Mouse (Mus musculus): ENCODE results near the gene Prdm10.

Prdm10 gene

DNA sequence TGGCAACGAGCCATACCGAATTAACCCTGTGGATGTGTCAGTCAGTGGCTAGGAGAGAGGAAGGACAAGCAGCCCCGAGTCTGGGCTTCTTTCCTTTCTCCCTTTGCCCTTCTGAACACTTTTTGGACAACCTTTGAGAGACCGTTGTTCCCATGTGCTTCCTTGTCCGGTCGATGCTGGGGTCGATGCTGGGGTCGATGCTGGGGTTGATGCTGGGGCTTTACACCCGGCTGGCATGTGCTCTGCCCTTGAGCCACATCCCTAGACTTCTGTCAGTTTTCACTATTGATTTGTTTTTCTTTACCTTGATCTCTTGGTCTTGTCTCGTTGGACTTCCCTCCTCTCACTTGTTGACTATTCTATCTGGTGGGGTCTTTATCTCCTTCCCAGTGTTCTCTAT is 73.2 kb downstream of the Prdm10 start:
- DNase-seq (ENCODE audit: extremely low spot score, low spot score) = no peak

DNA sequence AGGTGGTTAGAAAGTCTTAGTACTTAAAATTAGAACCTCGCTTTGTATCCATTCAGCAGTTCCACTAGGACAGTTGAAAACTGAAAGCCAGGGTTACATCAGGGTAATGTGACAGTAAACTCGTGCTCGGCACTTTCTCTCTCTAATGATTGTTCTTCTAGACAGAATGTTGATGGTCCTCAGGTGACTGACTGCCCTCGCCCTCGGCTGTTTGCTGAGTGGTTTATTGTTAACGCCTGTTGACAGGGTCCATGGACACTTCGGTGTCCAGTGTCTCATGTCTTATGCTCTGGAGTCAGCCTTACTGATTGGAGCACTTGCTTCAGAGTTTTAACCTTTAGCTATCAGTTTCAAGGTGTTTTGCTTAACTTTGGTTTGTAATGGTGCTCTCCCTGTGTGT is 73.7 kb downstream of the Prdm10 start:
- DNase-seq (ENCODE audit: extremely low spot score, low spot score) = no peak

GRCm38 (mm10) chr9:31363698-31364609 is 83.6 kb downstream of the Prdm10 start:
- DNase-seq (ENCODE audit: extremely low spot score, low spot score) = no peak

DNA sequence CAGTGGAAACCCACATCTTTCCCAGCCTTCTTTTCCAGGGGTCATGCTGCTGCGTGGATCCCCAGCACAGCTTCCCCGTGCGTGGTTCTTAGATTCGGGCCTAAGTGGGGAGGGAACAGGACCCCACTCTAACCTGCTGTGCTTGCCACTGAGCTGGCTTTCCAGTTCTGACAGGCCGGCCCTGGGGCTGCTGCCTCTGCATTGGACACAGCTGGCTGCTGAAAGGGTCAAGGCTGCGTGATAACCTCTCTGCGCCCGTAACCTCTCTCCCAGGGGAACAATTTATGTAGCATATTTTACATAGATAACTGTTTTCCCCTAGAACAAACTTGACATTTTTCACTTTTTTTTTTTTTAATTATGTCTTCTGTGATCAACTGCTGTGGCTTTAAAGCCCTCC is 84.7 kb downstream of the Prdm10 start:
- DNase-seq (ENCODE audit: extremely low spot score, low spot score) = no peak

GRCm38 (mm10) chr9:31371740-31372139 is 91.4 kb downstream of the Prdm10 start:
- no peak for DNase-seq (ENCODE audit: extremely low spot score, low spot score)

DNA sequence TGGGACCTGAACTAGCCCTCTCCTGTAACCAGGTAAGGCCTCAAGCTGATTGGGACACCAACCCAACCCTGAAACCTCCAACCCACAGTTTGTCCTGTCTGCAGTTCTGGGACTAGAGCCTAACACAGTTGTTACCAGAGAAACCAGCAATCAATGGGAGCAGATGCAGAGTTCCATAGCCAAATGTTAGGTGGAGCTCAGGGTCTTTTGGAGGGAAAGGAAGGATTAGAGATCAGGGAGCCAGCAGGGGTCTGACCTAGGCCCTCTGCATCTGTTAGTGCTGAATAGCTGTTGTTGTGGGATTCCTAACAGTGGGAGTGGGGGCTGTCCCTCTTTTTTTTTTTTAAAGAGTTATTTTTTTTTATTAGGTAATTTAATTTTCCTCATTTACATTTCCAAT is 96.3 kb downstream of the Prdm10 start:
- no peak for DNase-seq (ENCODE audit: extremely low spot score, low spot score)

- DNase-seq (ENCODE audit: extremely low spot score, low spot score) = no peak
Measured at GRCm38 (mm10) chr9:31384786-31385499, 104.6 kb downstream of the Prdm10 start.

DNA sequence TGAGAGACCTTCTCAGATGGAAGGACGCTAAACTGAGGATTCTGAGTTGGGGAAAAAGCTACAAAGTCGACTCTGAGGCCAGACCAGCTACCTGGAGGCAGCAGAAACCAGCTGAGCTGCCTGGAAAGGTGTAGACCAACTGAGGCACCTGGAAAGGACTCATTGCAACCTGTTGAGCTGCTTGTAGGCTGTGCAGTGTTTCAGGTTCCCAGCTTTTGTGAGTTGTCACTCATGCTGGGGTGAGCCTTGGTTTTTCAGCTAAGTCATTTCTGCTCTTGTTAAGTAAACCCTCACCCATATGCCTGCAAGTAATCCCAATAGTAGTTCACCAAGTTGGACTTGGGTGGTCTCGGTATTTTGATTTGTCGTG is 105.1 kb downstream of the Prdm10 start:
- DNase-seq (ENCODE audit: extremely low spot score, low spot score) = peak; percentile 16

DNA sequence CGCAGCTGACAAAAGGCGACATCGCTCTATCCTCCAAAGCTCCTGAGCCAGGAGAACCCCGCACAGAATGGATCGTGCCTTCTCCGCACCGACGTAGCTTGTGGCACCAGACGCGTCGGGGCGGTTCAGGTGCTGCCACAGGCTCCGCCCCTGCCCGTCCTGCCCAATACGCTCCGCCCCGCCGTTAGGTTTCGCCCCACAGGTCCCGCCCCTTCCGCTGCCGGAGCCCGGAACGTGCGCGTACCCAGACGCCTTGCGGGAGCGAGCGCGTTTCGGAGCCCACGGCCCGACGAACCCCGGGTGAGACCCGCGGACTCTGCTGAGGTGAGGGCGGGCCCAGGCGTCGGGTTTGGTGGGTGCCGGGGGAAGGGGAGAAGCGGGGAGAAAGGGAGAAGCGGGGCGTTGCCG is 105.6 kb downstream of the Prdm10 start, which contains the start of gene Nfrkb:
Gene Nfrkb, plus strand, starts transcription at position 246 of the 408 bp plus-strand sequence.
- DNase-seq (ENCODE audit: extremely low spot score, low spot score) = peak; percentile 97

- DNase-seq (ENCODE audit: extremely low spot score, low spot score) = no peak
Measured at GRCm38 (mm10) chr9:31386368-31387180, 106.2 kb downstream of the Prdm10 start.

- no peak for DNase-seq (ENCODE audit: extremely low spot score, low spot score)
Measured at GRCm38 (mm10) chr9:31387206-31387605, 106.9 kb downstream of the Prdm10 start.

DNA sequence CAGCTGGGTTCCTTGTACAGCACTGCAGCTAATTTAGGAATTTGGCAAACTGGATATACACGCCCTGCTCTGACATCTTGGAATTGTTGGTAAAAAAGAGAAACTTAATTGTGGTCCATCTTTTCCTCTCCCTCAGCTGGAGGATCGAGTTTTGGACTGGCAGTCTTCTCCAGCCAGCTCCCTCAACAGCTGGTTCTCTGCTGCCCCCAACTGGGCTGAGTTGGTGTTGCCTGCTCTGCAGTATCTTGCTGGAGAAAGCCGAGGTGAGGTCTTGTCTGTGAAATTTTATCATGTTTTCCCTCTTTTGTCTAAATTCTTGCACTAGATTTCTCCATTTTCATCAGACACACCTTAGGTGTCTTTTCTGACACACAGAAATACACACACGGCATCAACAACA is 120.1 kb downstream of the Prdm10 start:
- DNase-seq (ENCODE audit: extremely low spot score, low spot score) = peak; percentile 66

- DNase-seq (ENCODE audit: extremely low spot score, low spot score) = no peak
Measured at GRCm38 (mm10) chr9:31404311-31404710, 124.0 kb downstream of the Prdm10 start.

DNA sequence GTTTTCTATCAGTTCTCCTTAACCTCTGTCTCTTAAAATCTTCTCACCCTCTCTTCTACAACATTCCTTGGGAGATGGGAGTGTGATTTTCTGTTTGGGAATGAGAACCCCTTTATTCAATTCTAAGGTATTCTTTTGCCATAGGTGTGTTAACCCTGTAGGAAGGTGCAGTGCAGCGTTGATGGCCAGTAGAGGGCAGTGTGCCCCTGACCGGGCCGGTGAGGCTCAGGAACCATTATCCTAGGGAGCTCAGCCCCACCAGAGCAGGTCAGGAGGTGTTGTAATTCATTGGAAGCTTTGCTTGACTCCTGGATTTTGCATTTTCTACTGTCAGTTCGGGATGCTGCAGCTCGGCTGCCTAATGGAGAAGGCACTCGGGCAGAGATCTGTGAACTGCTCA is 124.9 kb downstream of the Prdm10 start:
- DNase-seq (ENCODE audit: extremely low spot score, low spot score) = peak; percentile 26

DNA sequence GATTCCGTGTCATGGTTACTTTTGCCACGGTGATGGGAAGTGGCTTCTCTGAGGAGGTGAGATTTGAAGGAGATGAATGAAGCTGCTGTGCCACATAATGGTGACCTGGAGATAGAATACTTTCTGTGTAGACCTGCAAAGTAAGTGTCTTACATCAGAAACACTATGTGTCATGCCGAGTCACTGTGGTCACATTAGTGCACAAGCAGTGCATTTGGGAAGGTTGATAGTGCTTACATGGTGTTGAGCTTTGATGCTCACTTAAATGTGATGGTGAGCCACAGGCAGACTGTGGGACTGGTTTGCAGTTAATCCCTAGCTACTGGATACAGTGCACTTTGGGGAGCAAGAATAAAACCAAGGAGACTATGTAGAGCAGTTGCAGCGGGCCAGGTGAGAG is 131.8 kb downstream of the Prdm10 start:
- DNase-seq (ENCODE audit: extremely low spot score, low spot score) = no peak

DNA sequence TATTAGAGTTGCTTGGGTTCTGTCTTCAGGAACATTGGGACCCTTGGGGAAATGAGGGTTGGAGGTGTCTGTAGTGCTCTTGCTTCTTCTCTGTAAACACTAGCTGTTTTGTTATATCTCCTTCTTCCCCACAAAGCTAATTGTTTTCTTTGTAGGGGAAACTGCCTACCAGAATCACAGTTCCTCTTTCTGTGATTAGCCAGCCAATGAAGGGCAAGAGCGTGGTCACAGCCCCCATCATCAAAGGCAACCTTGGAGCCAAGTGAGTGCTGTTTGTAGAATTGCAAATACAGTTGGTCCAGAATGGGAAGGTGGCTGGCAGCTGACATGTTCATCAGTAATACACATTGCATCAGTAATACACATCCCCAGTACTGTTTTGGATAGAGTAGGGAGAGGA is 138.5 kb downstream of the Prdm10 start:
- DNase-seq (ENCODE audit: extremely low spot score, low spot score) = no peak

GRCm38 (mm10) chr9:31422143-31422542 is 141.8 kb downstream of the Prdm10 start:
- DNase-seq (ENCODE audit: extremely low spot score, low spot score) = no peak

- no peak for DNase-seq (ENCODE audit: extremely low spot score, low spot score)
Measured at GRCm38 (mm10) chr9:31428971-31429370, 148.6 kb downstream of the Prdm10 start.

GRCm38 (mm10) chr9:31430011-31430410 is 149.7 kb downstream of the Prdm10 start:
- DNase-seq (ENCODE audit: extremely low spot score, low spot score) = no peak

Data from neural tube, embryonic 10.5 days (tissue).